Mouse (Mus musculus) fat pad, adult 2 months (tissue): ENCODE measurements around the gene Epha3.

Source experiments
- DNase-seq: peaks from one replicate; pipeline ENCODE4 v3.0.0-alpha.2; 2011; ENCODE audit warnings: low read depth, low spot score; ENCODE audit errors: extremely low read depth

The Epha3 gene

DNA sequence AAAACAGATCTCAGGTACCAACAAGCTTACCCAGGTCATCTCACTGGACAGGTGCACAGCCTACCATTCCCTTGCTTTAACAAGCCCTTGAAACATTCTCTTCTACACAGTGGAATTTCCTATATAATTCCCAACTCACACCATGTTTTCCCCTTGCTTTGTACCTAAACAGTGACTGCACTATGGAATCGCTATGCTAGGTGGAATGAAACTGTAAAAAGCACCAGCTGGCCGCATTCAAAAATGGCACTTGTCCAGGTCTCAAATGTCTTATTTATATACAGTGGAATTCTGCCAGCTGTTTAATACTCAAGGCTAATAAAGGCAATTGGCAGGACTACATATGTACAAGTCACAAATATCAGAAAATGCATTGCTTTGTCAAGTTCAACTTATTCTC lies 71.9 kb downstream of the Epha3 start:
- no peak for DNase-seq

DNA sequence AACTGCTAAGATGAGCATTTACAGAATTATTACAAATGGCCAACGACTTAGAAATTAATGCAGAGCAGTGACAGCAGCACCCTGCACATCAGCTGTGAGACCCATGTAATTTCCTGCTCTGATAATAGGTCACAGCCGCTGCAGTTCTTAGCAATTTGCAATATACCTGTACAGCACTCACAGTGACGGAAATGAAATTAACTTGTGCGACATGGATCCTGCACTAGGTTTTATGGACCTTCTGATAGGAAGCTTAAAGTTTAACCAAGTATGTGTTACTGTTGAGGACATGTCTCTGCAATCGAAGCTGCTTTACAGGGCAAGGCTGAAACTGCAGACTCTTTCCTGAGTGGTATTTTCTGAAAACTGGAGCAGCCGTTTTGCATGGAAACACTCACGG lies 80.4 kb downstream of the Epha3 start:
- DNase-seq, result no peak

DNA sequence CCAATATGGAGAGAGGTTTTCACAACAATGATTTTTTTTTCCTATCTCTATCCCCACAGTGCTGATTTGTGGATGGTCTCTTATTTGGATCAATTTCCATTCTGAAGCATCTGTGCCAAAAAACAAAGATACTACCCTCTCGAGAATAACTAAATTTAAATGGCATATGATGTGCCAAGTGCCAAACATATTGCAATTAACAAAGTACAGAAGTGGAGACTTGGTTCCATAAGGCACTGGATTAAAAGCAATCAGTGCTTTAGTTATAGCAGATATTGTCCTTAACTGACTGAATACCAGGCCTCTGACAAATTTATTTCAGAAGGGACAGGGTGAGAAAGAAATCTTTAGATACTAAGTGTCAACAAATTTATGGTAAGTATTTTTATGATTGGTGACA lies 81.9 kb downstream of the Epha3 start:
- no peak for DNase-seq

DNA sequence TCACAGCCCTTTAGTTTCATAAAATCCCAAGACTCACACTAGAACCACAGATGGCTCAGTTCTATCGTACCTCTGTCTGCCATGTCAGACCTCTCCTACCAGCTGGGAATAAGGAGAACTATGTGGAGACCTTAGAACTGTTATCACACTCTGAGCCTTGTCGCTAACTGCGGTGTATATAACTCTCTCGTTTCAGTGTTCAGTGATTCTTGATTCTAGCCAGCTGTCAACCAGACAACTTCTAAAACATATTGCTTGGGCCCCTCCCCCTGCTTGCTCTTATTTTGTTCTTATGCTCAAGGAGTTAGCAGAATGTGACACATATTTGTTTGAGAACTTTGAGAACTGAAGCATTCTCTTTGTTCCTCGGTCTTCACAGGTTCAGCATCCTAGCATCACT lies 83.8 kb downstream of the Epha3 start:
- no peak for DNase-seq

DNA sequence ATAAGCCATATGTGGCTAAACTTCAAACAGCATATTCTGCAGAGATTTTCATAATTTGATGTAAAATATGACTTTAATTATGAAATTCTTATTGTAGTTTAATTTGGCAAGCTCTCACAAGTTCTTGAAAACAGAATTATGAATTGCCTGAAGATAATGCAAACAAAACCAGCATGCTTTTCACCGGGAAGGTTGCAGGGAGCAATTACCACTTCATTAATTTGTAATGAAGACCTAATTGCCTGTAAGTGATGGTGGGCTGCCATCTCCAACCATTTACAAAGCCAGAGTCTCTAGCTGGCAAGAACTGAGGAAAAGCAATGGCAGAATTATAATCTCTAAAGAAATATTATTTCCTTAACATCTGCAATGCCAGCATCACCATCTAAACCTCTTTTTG lies 86.2 kb downstream of the Epha3 start:
- DNase-seq, result no peak

DNA sequence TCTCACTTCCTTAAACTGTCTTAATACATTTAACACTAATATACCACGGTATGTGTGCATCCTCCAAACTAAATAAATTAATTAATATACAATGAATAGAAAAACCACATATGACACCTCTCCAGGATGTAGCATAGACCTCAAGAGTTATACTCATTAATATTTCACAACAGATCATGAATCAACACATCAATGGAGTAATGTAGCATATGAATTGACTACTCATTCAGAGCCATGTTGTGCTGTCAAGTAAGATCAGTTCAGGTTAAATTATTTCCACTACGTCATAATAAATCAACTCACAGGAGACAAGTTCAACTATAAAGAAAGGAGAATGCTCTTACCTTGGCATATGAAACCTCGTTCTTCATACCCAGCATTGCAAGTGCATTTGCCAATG lies 91.4 kb downstream of the Epha3 start:
- DNase-seq, result no peak

DNA sequence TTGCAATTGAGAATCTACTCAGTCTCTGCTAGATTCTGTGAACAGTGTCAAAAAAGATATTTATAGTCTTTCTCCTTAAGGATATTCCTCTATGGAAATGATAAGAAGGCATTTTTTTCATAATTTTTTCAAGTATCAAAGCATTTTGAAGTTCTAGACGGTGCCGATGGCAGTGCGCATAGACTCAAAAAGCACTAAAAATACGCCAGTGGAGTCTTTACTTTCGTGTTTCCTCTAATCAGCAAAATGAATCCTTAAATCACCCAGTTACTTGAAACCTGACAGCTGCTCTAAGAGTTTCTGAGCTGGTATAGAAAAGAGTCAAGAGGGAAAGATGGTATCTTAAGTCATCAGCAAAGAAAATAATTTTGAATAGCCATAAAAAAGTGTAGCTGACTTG lies 96.4 kb downstream of the Epha3 start:
- DNase-seq, result no peak

DNA sequence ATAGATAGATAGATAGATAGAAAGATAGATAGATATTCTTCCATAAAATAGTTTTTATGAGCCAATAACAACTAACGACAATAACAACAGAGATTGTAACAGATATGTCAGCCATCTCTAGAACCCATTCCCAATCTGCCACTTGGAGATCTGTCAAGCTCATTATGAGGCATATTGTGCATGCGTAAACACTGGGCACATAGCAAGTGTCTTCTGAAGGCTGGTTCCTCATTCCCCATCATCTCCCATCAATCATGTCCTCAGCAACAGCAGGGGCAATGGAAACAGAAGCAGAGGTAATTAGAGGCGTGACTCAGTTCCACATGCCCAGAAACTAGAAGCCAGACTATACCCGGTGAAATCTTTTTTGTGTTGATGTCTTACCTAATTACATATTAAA lies 102.8 kb downstream of the Epha3 start:
- no peak for DNase-seq

DNA sequence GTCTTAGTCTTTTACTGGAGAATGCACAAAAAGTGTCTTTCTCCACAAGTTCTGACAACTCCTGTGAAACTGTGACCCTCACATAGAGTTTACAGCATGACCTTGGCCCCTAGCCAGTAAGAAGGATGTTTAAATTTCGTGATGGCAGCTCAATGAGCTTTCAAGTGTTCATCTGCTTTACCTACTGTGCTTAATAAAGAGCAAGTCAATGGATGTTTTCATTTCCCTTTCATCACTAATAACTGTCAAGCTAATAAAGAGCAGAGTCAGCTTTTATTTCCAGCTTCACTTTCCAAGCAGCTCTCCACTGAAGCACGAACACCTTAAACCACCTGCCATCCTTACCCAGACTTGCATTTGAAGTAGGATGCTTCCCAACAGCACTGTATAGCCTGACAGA lies 103.9 kb downstream of the Epha3 start:
- DNase-seq, result no peak

DNA sequence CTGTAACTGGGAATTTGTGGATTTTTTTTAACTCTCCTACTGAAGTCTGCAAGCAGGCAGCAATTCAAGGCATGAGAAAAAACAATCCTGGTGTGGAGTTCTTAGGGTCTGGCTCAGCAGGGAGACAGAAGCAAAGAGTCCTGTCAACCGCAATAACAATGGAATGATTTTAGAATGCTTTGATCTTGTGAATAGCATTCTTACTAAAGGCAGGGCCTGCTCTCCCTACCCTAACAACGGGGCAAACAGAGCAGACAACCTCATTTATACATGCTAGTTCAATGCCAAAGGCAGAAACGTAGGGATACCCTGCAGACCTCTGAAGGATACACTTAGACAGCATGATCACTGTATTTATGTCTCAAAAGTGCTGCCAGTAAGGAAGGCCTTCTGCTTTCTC lies 110.9 kb downstream of the Epha3 start:
- DNase-seq, result no peak

DNA sequence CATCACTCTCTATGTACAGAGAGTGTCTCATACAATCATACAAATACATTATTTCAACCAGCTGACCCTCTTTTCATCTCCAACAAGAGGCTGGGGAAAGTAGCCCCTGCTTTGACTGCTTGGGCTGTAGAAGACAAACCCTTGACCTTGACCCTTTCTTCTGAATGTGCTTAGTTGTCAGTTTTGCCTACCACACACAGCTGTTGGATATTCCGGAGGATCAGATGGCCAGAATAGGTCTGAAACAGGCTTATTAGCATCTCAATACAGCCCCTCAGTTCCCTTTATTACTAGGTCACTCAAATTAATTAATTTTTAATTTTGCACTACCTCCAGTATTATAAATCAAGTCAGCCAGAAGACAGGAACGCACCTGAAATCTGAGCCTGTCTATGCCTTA lies 116.2 kb downstream of the Epha3 start:
- no peak for DNase-seq

DNA sequence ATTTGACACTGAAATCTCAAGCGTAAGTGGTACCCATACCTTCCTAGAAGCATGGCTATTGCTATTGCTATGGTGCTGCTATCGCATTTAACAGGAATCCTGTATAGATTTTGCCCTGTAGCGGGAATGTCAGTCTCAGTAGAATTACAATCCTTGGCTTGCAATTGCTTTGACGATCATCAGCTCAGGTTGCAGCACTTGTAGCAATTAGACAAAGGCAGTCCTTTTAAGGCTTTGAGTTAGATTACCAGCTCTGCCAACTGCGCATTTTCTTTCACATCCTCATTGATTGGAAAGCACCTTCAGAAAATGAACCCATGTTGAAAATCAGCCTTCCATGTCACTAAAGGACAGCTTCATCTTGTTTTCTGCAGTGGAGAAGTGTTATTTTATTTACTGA lies 118.5 kb downstream of the Epha3 start:
- DNase-seq, result no peak

DNA sequence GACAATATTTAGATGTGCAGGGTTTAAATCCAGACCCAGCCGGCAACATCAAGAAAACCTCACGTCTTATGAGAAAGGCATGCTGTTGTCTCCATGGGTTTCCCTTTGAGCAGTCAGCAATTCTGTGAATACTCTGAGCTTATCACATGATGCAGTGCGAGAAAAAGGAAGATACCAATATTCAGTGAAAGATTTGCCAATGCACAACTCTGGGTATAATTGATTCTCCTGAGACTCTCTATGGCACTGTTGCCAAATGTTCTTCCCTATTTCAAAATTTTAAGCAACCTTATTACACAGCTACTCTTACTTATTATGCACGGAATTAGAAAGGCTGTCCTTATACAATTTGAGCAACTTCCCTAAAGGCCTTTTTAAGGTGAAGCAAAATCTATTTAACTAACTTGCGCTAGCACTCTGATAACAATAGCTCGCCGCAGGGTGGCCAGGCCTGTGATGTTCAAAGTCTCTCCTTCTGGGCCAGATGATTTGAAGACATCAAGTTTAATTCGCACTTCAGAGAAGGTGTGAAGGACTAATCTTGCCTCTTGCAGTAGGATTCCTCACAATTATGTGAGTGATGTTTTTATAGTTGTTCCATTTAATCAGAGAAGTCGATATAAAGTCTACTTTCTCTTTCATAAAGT lies 120.6 kb downstream of the Epha3 start:
- no peak for DNase-seq

DNA sequence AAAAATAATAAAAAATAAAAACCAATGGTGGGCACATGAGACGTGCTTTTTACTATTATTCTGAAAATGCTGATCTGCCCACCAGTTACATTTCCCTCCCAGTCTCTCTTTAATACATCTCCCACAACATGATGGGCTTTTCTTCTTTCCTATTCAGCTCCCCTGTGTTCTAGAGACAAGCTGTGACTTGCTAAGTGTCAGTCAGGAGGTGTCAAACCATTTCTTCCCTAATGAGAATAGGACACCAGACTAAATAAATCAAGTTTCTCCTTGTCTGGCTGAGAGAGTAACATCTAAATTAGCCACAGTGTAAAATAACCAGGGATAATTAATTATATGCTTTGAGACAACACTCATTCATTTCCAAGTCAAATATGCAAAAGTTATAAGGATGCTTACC lies 144.7 kb downstream of the Epha3 start:
- DNase-seq, result no peak

DNA sequence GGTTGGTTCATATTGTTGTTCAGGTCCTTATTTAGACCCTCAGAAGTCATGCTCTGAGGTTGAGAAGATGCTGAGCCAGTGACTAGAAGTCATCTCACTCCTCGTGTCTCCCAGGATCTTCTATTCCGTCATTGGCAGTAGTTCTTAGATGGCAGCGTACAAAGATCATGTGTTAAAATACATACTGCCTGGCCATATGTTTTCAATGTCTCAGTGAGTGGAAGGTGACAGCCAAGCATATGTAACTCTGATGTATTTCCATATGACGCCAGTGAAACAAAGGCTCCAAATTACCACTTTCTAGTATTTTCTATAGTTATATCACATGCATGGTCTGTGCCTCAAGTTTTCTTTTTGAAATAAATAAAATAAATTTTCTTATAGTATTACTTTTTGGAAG lies 146.7 kb downstream of the Epha3 start:
- no peak for DNase-seq

DNA sequence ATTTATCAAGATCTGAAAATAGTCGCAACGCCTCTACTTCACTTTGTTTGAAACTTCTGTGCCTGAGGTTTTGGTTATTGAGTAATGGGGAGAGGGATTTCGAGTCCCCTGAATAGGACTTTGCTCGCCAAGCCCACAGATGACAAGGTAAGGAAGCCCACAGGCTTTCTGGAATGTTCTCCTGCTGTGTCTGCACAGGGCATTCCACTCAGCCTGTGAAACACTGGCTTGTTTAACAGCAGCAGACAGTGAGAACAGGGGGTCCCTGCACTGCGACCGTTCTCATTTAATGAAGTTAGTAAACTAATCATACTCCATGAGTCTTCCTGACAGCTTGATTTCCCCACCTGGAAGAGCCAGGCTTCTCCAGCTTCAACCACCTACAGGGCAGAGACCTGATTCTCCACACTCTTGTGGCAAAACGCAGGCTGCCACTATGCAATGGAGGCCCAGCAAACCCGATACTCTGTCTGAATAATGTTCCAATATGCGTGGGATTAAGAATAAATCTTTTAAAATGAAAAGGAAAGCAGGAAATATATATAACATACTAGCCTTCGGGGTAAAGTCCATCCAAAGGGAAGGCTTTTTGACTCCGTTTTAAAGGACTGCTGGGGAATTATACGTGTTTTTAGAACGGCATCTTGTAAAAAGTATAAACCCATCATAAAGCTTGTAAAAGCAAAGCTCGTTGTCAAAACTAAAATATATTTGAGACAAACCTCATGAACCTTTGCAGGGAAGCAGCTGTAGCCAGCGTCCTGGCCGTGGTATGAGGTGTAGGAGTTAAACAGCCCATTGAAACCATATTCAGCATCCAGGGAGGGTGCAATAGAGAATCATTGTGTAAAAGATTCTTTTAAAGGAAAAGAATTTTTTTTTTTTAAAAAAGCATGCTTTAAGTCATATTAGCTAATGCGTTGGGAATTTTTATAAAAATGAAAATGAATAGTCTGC lies 156.8 kb downstream of the Epha3 start:
- DNase-seq, result no peak

DNA sequence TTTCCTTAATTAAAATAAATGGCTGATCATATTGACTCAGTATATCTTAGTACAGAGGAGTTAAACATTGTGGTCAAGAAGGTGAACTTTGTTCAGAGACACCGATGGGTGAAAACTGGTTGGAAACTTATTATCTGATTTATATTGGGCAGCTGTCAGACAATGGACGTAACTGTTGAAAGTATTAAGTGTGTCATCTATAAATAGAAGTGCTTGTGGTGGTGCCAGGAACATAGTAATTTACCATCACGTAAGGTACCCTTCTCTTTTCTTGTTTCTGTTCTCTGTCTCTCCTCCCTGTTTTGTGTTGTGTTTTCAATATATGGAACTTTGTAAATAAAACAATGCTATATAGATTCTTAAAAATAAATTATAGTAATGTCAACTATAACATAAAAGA lies 174.6 kb downstream of the Epha3 start:
- DNase-seq, result no peak

DNA sequence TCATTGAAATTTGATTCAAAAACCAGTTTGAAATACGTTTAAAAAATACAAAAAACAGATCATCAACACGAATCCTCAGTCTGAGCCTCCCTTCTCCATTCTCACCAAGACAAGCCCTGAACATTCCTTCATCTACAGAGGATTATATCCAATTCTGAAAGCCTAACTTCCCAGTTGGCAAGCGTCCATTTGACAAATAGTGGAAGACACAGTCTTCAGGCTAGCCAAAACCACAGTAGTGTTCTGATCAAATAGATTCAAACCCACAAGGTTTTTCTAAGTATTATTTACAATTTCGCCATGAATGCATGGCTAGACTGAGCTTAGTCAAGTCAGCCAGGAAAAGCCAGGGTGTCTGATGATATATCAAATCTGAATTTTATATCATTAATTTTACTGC lies 179.8 kb downstream of the Epha3 start:
- no peak for DNase-seq

DNA sequence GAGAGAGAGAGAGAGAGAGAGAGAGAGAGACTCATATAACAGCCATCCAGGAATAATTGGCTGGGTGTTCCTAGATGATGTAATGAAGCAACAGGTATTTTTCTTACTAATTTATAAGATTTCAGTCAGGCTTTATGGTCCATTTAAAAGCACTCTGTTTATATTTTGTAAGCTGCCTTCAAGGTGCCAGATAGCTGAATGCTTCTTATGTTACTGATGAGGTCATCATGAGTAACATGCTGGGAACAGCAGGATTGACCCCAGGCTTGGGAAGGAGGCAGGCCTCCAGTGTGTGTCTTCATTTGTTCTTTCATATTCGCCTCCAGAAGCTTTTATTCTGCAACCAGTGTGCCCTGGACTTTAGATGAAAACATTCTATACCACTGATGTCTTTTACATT lies 189.5 kb downstream of the Epha3 start:
- no peak for DNase-seq

DNA sequence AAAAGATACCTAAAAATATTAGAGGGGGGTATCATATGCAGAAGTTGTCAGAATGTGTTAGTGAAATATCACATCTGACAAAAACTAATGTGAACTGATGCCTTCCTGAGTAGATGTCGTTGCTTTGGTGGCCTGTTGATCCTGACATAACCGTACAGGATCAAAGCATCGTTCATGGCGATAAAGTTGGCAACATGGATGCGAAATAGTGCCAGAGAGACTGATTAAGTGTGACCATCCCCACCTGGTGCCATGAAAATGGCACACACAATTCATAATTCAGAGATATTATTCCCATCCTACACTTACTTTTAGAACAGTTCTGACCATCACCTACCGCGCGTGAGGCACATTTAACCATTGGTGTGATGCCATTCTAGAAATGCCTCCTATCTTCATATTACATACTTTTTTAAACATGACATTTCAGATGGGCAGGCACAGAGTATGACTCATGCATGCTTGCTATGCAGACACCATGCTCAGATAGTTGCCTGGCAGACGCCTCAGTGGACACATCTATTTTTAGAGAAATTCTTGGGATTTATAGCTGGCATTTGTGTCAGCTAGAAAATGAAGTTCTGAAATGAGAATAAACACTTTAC lies 190.6 kb downstream of the Epha3 start:
- DNase-seq, result no peak

DNA sequence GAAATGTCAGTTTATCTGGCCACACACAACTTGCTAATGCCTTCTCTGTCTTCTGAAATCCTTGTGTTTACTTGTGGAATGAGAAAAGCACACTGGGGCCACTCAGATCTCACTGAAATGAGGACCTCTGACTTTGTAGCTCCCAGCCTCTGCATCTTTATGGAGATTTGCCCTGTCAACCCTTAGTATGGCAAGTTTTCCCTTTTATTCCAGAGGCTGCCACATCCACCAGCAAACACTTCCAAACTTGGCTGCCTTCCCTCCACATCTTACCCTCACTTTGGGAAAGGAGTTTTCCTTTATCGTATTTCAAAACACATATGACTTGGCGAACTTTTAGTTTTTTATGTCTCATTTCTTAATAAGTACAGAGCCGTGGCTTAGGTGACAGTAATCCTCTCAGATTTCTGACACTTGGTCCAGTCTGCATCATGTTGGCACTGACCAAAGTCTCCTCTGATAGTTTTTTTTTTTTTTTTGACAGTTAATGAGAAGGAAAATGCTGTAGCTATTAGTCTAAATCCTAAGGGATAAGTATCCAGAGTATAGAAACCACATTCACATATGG lies 198.0 kb downstream of the Epha3 start:
- DNase-seq, result no peak
